Mouse (Mus musculus) heart, adult 8-10 months (tissue): Measurements from ENCODE around the gene Supt16. TPM values are rescaled to one million over a fixed set of nuclear protein-coding genes. Genes with fewer than 3 reads are reported as not detected.

ENCODE experiments used
- DNase-seq: peaks from one replicate; pipeline ENCODE4 v3.0.0; 2022; ENCODE audit warnings: low spot score
- total RNA-seq, 4 experiments: library from RNA; stranded (reverse); gene quantifications; 2 replicates each; pipeline ENCODE4 v1.2.4; 2022

Gene Supt16
- total RNA-seq: 10 to 100 TPM; 20.7 to 26.7 (median 22.9) TPM

GRCm38 (mm10) chr14:52197156-52197878, at the start of gene Supt16:
Supt16 (minus strand) TSS chr14:52197416.
- peak; percentile 74 for DNase-seq

DNA sequence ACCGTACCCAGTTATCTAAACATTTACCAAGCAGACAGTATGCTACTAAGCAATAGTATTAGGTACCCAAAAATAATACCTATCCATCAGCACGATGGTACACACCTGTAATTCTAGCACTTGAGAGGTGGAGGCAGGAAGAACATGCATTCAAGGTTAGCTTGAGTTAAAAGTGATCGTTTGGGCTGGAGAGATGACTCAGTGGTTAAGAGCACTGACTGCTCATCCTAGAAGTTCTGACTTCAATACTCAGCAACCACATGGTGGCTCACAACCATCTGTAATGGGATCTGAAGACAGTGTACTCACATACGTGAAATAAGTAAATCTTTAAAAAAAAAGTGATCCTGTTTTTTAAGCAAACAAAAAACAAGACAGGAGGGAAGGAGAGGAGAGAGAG, 48.9 kb upstream of the Supt16 start:
- no peak for DNase-seq

GRCm38 (mm10) chr14:52244690-52245042, 47.5 kb upstream of the Supt16 start:
- DNase-seq: no peak

DNA sequence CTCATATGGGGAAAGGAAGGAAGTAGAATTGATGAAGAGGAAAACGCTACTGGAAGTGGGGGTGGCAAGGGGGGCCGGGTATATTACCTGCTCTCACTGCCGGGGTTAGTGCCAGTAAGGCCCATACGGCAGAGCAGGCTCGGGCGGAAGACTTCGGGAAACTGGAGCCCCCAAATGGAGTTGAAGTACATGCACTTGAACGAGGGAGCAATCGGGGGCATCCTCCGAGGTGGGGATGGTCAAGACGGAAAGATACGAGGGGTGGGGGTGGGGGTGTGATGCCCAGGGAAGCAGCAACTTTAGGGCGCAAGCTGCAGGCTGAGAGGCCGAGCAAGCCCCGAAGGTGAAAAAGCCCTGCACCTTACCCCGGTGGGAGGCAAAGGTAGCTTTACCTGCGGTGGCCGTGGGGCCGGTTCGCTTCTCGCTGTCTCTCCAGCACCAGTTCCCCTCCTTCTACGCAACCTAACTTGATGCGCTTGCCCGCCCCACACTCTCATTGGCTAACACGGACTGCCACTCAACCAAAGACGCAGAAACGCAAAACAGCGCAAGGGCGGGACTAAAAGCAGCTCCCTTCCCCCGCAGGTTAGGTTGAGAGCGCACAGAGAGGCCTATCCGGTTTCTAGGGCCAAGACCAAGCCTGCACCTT, 46.9 kb upstream of the Supt16 start:
- DNase-seq: peak; percentile 100

DNA sequence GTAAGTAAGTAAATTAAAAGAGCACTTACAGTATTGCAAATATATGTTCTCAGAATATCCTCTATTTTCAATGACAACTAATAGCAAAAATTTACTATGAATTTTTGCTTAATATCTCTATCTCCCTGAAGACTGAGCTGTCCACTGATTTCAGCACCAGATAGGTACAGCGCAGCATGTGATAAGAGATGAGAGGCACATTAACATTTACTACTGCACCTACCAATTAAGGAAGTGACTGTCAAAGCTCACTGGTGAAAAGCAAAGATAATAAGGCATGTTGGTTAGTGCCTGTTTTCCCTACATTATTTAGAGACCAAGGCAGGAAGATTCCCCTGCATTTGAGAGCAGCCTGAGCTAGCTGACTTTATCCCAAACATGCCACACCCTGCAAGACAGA, 39.0 kb upstream of the Supt16 start:
- no peak for DNase-seq

DNA sequence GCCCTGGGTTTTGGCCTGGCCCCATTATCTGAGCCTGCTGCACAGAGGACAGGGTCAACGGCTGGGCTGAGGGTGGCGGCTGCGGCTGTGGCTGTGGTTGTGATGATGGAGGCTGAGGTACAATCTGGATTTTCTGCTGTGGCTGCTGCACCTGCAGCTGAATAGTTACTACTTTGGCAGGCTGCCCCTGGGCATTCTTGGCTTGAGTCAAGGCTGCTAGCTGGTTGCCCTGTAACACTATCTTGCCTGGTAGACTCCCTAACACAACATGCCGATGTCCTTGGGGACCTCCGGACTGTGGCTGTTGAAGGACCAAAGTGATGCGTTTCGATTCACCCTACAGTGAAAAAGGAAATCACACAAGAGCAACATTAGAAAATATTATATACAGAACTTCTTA, 37.9 kb upstream of the Supt16 start:
- peak; percentile 31 for DNase-seq

- no peak for DNase-seq
Observed at GRCm38 (mm10) chr14:52232249-52232648, 35.0 kb upstream of the Supt16 start.

DNA sequence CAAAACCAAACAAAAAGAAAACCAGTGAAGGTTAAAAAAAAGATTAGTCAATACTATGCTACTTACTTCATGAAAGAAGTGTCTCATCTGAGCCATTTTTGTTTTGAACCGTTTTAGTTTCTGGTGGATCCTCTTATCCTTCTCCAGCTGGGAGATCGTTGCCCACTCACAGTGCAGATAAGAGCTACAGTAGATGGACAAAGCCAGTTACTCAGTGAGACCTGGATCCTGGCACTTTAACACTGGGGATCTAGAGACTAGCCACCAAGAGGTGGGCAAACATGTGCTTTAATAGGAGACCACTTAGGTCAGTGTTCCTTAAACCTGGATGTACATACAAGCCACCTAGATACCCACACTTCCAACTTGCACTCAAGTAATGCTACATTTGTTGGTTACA, 28.8 kb upstream of the Supt16 start:
- DNase-seq: no peak

GRCm38 (mm10) chr14:52217261-52217660, 20.0 kb upstream of the Supt16 start:
- no peak for DNase-seq

GRCm38 (mm10) chr14:52199412-52199811, 2.2 kb upstream of the Supt16 start:
- no peak for DNase-seq

GRCm38 (mm10) chr14:52198141-52198540, 925 bp upstream of the Supt16 start:
- DNase-seq: no peak

- no peak for DNase-seq
Observed at GRCm38 (mm10) chr14:52196230-52197155, 723 bp downstream of the Supt16 start.

- DNase-seq: peak; percentile 11
Observed at GRCm38 (mm10) chr14:52195691-52196090, 1.5 kb downstream of the Supt16 start.

GRCm38 (mm10) chr14:52190740-52191359, 6.4 kb downstream of the Supt16 start:
- DNase-seq: no peak

- DNase-seq: no peak
Observed at GRCm38 (mm10) chr14:52189519-52189918, 7.7 kb downstream of the Supt16 start.

GRCm38 (mm10) chr14:52188788-52189187, 8.4 kb downstream of the Supt16 start:
- DNase-seq: no peak

GRCm38 (mm10) chr14:52166571-52166970, 30.6 kb downstream of the Supt16 start:
- no peak for DNase-seq

- DNase-seq: no peak
Observed at GRCm38 (mm10) chr14:52160911-52161310, 36.3 kb downstream of the Supt16 start.

- no peak for DNase-seq
Observed at GRCm38 (mm10) chr14:52155008-52155407, 42.2 kb downstream of the Supt16 start.

GRCm38 (mm10) chr14:52152613-52153012, 44.6 kb downstream of the Supt16 start:
- DNase-seq: no peak

DNA sequence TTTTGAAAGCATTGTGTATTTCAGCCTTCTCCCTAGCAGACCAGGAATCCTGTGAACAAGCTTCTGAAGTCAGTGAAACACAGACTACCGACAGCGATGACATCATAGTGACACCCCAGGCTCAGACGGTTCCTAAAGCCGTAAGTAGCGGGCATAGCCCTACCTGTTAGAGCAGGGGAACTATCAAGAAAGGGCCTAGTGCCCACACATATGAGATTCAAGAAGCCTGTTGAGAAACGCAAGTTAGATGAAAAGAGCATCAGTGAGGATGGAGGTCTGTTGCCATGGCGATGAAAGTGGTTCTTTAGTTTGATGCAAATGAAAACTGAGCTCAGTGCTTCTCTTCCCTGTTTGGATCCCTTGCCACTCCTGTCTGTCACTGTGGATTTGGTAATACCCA, 45.0 kb downstream of the Supt16 start:
- no peak for DNase-seq

- no peak for DNase-seq
Observed at GRCm38 (mm10) chr14:52149888-52150287, 47.3 kb downstream of the Supt16 start.
